Mouse (Mus musculus) CH12.LX (cell line): ENCODE measurements around the gene Pde4d.

Source experiments
- CHD1 ChIP-seq: IDR thresholded peaks from 2 replicates; pipeline ENCODE4 v1.6.1; 2012; ENCODE audit warnings: low read depth, low read length, improper control_type of control experiment, inconsistent platforms
- CTCF ChIP-seq, 2 experiments: IDR thresholded peaks in 1 of 2; conservative IDR thresholded peaks in 1 of 2; 2 replicates each; pipeline ENCODE4 v1.5.1; 2011 to 2012; ENCODE audit warnings: low read depth in 2 of 2, low read length in 2 of 2, improper control_type of control experiment in 1 of 2, inconsistent platforms in 1 of 2, mild to moderate bottlenecking in 1 of 2, moderate library complexity in 1 of 2
- ZNF384 ChIP-seq: IDR thresholded peaks from 2 replicates; pipeline ENCODE4 v1.6.1; 2012; ENCODE audit warnings: low read depth, low read length, improper control_type of control experiment, inconsistent platforms

DNA sequence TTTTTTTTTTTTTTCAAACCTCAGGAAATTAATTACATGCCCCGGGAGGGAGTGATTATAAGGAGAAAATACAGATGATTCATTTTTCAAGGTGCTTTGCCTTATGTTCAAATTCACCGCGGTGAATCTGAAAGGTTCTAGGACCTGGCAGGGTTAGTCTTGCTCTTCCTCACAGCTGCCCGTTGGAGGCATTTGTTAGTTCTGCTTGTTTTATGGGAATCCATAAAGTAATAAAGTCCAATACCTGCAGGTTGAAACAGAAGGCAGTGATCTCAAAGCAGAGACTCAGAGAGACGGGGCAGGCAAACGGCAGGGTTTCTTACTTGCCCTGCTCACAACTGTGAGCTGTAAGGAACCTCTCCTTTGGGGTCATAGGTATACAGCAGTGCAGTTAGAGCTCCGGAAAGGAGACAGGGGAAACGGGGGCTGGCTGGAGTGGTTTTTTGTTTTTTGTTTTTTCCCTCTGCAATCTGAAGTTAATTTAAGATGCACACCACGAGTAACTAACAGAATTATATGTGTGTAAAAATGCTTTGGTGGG lies 49.1 kb downstream of the Pde4d start:
- no peak for TF ChIP-seq CHD1
- no peak for TF ChIP-seq ZNF384
- no peak for TF ChIP-seq CTCF (conservative IDR thresholded peaks at IDR 0.05 in 1 of 2, IDR thresholded peaks at IDR 0.05 in 1 of 2; ENCODE audit: low read depth in 2 of 2, low read length in 2 of 2)
